In genomic region chr5:111776246-111776645, GRCm38 (mm10) we compare ENCODE assay signal across 31 mouse cellular contexts. TPM values are rescaled to one million over a fixed set of nuclear protein-coding genes. Genes with fewer than 3 reads are reported as not detected.
DNase-seq lines count a peak whose midpoint lies in the region; ATAC-seq lines count a peak whose summit lies in the region.
"Had no signal": no experiment of that assay in that cellular context is flagged by ENCODE, and none has a peak within 500 bp of the region (broad histone marks: within the 10 kb centered on the region; RNA-seq: fewer than 3 reads in every experiment).

No protein-coding gene starts in this region.

- WGBS in hindbrain, embryonic 10.5 days: 86% methylated on average over 6 of the region's 6 CpGs
- WGBS in hindbrain, embryonic 13.5 days: 88% methylated on average over 6 of the region's 6 CpGs
- 90% methylated on average over 6 of the region's 6 CpGs for WGBS in limb, embryonic 10.5 days

- ATAC-seq in hindbrain, embryonic 13.5 days (ENCODE audit: low FRiP score): no peak
- ATAC-seq: activated CD4-positive, CD25-positive, alpha-beta regulatory T cell, adult 4 months; forebrain, embryonic 14.5 days; forebrain, embryonic 16.5 days; Patski had no signal

- no peak overlapping the region for H3K4me3 ChIP-seq in hindbrain, embryonic 10.5 days
- H3K4me3 ChIP-seq in hindbrain, embryonic 13.5 days: no peak overlapping the region
- no peak overlapping the region for H3K4me3 ChIP-seq in limb, embryonic 10.5 days
- H3K4me3 ChIP-seq: embryonic facial prominence, embryonic 13.5 days; embryonic facial prominence, embryonic 15.5 days; erythroblast, embryonic 14.5 days; forebrain, embryonic 10.5 days; forebrain, embryonic 12.5 days had no signal

- H3K9ac ChIP-seq in hindbrain, embryonic 13.5 days: no peak overlapping the region
- H3K9ac ChIP-seq: embryonic facial prominence, embryonic 13.5 days; embryonic facial prominence, embryonic 15.5 days; forebrain, embryonic 12.5 days had no signal

- H3K36me3 ChIP-seq in hindbrain, embryonic 10.5 days: no peaks in the 10 kb centered on the region
- no peaks in the 10 kb centered on the region for H3K36me3 ChIP-seq in hindbrain, embryonic 13.5 days
- H3K36me3 ChIP-seq in limb, embryonic 10.5 days: no peaks in the 10 kb centered on the region
- H3K36me3 ChIP-seq: embryonic facial prominence, embryonic 13.5 days; embryonic facial prominence, embryonic 15.5 days; forebrain, embryonic 10.5 days; forebrain, embryonic 12.5 days had no signal

- no peak for DNase-seq in hindbrain, embryonic 10.5 days (ENCODE audit: low spot score)
- peak; percentile 52 for DNase-seq in brain, adult 2 months (ENCODE audit: low read depth, low spot score)
- DNase-seq in limb, embryonic 10.5 days (ENCODE audit: low spot score): no peak
- no peak for DNase-seq in heart, postnatal 4 days
- DNase-seq: adrenal gland, adult 8-10 months; adrenal gland, postnatal 14 days; adrenal gland, postnatal 36 days; cerebellum, adult 11 months; cerebellum, adult 18-20 months; cerebellum, adult 8-10 months; cerebellum, adult 9-11 months; cerebellum, postnatal 14 days; cerebellum, postnatal 36 days; embryo, embryonic 11 days had no signal

- H3K27me3 ChIP-seq in hindbrain, embryonic 10.5 days (ENCODE audit: insufficient read depth, poor library complexity, severe bottlenecking): 0 out of 2 replicates have a peak, but pooled peaks cover 6% of the 10 kb centered on the region
- H3K27me3 ChIP-seq in hindbrain, embryonic 13.5 days: no peaks in the 10 kb centered on the region
- peaks cover 20% of the 10 kb centered on the region; the same call in 1 of the 2 replicates for H3K27me3 ChIP-seq in limb, embryonic 10.5 days (ENCODE audit: low read depth, poor library complexity, severe bottlenecking)
- H3K27me3 ChIP-seq: embryonic facial prominence, embryonic 13.5 days; embryonic facial prominence, embryonic 15.5 days; Patski had no signal

- H3K27ac ChIP-seq in hindbrain, embryonic 10.5 days: 0 out of 2 replicates have a peak overlapping the region, but pooled peaks have one; percentile 23
- no peak overlapping the region for H3K27ac ChIP-seq in hindbrain, embryonic 13.5 days
- no peak overlapping the region for H3K27ac ChIP-seq in limb, embryonic 10.5 days
- H3K27ac ChIP-seq: embryonic facial prominence, embryonic 13.5 days; embryonic facial prominence, embryonic 15.5 days; forebrain, embryonic 10.5 days; forebrain, embryonic 12.5 days had no signal

- H3K4me2 ChIP-seq in hindbrain, embryonic 13.5 days: no peak overlapping the region
- H3K4me2 ChIP-seq: embryonic facial prominence, embryonic 13.5 days; embryonic facial prominence, embryonic 15.5 days; forebrain, embryonic 12.5 days had no signal

- H3K9me3 ChIP-seq in hindbrain, embryonic 10.5 days: no peaks in the 10 kb centered on the region
- no peaks in the 10 kb centered on the region for H3K9me3 ChIP-seq in hindbrain, embryonic 13.5 days
- no peaks in the 10 kb centered on the region for H3K9me3 ChIP-seq in limb, embryonic 10.5 days (replicated peaks)
- H3K9me3 ChIP-seq: embryonic facial prominence, embryonic 13.5 days; embryonic facial prominence, embryonic 15.5 days; forebrain, embryonic 10.5 days; forebrain, embryonic 12.5 days had no signal

- peaks cover 42% of the 10 kb centered on the region for H3K4me1 ChIP-seq in hindbrain, embryonic 10.5 days (replicated peaks)
- H3K4me1 ChIP-seq in hindbrain, embryonic 13.5 days (replicated peaks): peaks cover 30% of the 10 kb centered on the region
- peaks cover 33% of the 10 kb centered on the region for H3K4me1 ChIP-seq in limb, embryonic 10.5 days

RNA-seq across cellular contexts. Expression of gene Gm26897, which starts 42.5 kb away (rescaled TPM):
- not detected in 2 replicates for polyA plus RNA-seq in hindbrain, embryonic 10.5 days (2016; fragmentation: Nextera tagmentation; extraction: Ambion mirVana)
- not detected in 2 replicates for polyA plus RNA-seq in hindbrain, embryonic 13.5 days (2015; fragmentation: Nextera tagmentation; extraction: Ambion mirVana)
- polyA plus RNA-seq in limb, embryonic 10.5 days (2016; fragmentation: Nextera tagmentation; extraction: Ambion mirVana): not detected in 2 replicates
- not detected for total RNA-seq in heart, postnatal 4 days (2021)
- total RNA-seq: adrenal gland, adult 18-20 months; adrenal gland, adult 8-10 months; adrenal gland, postnatal 14 days; adrenal gland, postnatal 36 days; common myeloid progenitor, adult 5-6 weeks; ES-E14; MEL had no signal
- polyA plus RNA-seq: activated CD4-positive, CD25-positive, alpha-beta regulatory T cell, adult 4 months; brain, embryonic 14.5 days; C2C12; embryonic facial prominence, embryonic 11.5 days; embryonic facial prominence, embryonic 13.5 days; embryonic facial prominence, embryonic 15.5 days; erythroblast, embryonic 14.5 days; forebrain, embryonic 10.5 days; forebrain, embryonic 12.5 days; forebrain, embryonic 14.5 days; forebrain, embryonic 16.5 days; Patski had no signal
